Mouse (Mus musculus) stomach, postnatal 0 days (tissue): ENCODE results near the gene Padi1.

ENCODE experiments used
- CTCF ChIP-seq: IDR thresholded peaks from 2 replicates; pipeline ENCODE4 v1.5.1; 2016; ENCODE audit warnings: antibody characterized with exemption, low read depth, mild to moderate bottlenecking, moderate library complexity
- EP300 ChIP-seq: optimal IDR thresholded peaks from 2 replicates; pipeline ENCODE3; 2016; ENCODE audit warnings: antibody characterized with exemption

DNA sequence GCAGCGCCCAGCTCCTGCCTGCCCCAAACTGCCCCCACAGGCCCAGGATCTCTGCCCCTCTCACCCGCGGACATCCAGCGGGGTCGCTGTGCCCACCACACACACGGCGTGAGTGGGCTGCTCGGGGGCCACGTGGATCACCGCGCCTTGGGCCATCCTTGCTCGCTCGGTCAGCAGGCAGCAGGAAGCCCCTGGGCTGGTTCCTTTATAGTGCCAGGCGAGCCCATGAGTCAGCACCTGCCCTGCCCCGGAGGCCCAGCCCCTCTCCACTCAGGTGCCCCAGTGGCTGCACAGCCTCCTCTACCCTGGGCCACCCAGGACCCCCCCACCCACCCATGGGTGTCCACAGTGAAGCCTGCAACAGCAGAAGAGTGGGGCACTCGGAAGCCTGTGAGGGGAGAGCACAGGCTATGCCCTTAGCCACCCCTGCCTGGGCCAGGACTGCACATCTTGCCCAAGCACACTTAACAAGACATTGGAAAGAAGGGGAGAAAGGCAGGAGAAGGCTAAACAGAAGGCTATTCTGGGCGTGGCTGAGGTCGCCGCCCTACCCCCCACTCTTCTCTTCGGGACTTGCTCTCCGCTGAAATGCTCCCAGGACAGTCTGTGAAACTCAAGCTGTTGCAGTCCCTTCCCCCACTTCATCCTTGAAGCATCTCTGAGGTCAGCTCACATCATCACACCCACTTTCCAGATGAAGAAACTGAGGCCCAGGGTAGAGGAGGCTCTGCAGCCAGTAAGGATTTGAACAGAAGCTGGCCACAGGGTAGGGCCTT is 71.4 kb downstream of the Padi1 start, which contains the start of gene Padi4:
- no peak for TF ChIP-seq EP300
- TF ChIP-seq CTCF: no peak
